Mouse (Mus musculus) thymus, adult 18-20 months (tissue): ENCODE results near the gene Ano6.
A peak's percentile ranks its signal among the peaks of the same experiment; 100 is the strongest.

Experiments used
- DNase-seq, 2 experiments: peaks; one replicate each; pipeline ENCODE4 v3.0.0; 2022; ENCODE audit warnings: mixed read lengths in 2 of 2

Gene Ano6

DNA sequence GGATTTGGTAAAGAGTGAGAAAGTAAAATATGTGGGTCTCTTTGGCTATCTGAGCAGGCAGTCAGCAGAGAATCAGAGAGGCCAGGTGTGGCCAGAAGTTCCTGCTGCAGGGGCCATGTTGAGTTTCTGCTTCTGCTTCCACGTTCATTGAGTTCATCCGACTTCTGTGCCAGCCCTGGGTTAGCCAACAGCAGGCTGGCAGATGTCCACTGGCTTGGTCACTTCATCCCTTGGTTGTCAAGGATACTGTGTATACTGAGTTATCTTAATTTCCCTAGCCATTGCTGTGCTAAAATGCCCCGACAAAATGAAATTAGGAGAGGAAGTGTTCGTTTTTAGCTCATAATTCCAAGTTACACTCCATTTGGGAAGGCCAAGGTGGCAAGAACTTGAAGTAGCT, 21.1 kb upstream of the Ano6 start:
- no peak for DNase-seq

DNA sequence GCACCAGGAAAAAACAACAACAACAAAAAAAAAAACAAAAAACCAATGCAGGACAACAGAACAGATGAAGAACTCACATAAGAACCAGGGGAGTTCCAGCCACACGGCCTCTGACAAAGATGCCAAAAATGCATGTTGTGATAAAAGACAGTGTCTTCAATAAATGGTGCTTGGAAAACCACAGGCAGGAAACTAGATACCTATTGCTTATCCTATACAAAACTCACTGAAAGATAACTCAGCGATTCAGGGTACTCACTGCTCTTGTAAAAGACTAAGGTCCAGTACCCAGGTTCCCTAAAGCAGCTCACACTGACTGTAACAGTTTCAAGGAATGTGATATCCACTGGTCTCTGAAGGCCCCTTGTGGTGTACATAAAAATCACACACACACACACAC, 20.3 kb upstream of the Ano6 start:
- DNase-seq = no peak

DNA sequence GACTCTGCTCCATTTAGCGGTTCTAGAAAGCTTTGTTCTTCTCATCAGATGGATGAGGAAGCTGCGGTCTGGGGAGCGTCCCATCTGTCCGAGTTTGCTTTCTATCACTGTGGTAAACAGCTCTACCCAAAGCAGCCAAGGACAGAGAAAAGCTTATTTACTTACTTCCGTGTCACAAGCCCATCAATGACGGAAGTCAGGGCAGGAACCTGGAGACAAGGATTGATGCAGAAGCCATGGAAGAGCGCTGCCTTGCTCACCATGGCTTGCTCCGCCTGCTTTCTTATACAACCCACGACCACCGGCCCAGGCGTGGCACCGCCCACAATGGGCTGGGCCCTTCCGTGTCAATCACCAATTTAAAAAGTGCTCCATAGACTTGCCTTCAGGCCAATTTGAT, 18.3 kb upstream of the Ano6 start:
- DNase-seq = no peak

DNA sequence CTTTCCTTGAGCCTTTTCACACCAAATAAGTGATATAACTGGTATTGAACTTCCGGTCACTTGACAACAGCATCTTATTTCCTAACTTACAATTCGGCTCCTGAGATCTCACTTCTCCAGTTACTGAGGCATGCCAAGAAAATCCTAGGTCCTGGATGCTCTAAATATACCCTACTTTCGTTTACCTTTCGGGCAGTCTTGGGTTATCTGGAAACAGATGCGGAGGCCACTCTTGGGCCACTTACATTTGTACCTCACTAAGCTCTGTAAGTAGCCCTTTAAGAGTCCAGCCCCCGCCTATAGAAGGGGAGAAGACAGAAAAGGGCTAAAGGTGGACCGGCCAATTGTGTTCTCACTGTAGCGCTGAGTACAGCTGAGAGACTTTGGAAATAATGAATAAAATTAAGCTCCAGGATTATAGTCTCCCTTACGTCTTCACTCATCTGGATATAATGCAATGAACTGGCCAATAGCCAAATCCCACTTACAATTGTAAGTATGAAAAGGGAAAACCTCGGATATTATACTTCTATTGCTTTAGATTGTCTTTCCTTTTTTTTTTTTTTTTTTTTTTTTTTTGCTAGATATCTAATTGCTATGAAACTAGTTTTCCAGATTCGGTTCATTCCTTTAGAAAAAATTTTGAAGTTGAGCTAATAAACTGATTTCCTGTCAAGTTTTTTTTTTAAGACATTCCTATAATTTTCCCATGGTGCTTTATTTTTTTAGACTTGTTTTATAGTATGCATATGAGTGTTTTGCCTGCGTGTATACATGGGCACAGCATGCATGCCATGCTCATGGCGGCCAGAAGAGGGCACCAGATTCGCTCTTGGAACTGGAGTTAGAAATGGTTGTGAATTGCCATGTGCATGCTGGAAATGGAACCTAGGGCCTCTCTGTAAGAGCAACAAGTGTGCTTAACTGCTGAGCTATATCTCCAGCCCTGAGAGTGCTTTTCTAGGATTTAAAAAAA, 17.5 kb upstream of the Ano6 start:
- peak; percentile 64 to 67 for DNase-seq

DNA sequence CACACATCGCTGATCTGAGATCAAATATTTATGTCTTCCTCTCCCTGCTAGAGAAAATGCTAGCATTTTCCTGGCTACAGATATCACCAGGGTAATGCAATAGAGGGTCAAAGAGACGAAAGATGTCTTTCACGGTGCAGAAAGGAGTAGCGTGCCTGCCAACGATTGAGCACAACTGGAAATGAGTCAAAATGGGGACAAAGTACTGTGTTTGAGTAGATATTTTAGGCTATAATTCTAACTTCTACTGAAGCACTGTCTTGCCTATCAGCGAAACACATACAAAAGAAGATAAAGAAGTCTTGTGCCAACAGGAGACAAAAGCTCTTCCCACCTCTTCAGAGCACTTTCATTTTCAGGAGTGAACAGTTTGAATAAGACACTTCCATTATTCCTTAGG, 16.4 kb upstream of the Ano6 start:
- DNase-seq = no peak

DNA sequence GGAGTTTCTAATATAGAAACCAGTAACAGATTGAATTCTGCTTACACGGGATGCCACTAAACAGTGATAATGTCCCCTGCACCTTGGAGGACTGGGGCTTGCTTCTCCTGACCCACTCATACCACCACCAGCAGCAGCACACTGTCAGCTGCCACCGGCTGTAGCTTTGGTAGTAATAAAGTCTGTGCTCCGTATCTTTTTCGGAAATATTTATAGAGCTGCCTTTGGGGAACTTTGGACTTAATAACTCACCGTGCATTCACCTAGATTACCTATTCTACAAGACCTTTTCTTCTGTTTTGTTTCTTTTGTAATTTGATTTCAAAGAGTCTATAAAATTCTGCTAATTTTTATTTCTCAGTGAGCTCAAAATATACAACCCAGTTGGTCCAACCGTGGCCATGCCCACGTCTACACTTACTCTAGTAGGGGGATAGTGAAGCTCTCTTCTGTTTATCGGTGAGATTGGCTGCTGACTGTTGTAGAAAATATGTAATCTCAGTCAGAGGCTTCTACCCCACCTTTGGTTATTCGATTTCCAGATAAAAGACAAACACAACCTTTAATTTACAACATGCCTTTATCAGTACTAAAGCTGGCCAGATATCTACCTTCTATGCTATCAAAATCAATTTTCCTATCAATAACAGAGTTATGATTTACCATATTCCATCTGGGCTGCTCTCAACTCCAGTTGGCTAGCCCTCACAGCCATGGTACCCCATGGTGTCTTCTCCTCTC, 15.8 kb upstream of the Ano6 start:
- no peak for DNase-seq

DNA sequence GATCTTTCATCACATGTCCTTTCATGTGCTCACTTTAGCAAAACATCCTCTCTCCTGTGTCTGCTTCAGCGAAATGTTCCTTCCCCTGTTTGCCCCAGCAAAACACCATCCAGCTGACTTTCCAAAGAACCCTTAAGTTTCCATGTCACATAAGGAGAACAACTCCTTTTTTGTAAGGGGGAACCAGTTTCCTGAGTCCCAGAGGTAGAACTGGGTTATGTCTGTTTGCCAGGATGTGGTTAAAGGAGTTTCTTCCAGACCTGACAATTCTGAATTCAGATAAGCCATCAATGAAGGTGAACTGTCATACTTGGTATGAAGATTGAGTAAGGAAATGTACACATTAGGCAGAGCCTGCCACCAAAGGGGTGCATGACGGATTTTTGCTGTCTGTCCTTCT, 12.9 kb upstream of the Ano6 start:
- DNase-seq = no peak

DNA sequence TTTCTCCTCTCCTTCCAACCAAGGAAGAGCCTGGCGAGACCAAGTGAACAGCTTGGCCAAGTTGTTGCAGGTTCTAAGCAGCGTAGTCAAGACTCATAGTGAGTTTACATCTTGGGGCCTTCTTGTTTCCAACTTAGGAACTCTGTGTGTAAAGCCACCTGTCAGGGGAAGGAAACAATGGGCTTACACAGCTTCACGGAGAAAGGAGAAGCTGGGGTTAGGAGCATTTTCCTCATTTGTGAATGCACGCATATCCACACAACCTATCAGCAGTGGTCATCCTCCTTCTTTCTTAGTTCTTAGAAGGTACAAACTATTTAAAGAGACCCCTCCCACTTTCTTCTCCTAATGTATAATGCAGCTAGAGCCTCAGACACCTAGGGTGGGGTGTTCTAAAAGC, 11.9 kb upstream of the Ano6 start:
- DNase-seq = no peak

DNA sequence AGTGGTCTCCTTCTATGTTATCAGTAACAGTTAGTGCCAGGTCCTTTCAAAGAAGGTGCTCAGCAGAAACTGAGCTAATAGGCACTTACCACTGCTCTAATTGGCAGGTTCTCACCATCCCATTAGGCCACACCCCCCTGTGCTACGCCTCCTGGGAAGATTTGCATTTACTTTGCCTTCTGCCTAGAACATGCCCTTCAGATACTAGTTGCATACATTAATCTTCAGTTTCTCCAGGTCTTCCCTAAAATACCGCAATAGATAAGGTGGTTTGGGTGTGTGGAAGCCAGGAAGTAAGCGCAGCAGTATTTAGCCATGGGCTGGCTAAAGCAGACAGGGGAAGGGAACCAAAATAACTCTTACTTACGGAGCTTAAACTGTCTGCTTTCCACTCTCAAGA, 4.0 kb upstream of the Ano6 start:
- no peak for DNase-seq

DNA sequence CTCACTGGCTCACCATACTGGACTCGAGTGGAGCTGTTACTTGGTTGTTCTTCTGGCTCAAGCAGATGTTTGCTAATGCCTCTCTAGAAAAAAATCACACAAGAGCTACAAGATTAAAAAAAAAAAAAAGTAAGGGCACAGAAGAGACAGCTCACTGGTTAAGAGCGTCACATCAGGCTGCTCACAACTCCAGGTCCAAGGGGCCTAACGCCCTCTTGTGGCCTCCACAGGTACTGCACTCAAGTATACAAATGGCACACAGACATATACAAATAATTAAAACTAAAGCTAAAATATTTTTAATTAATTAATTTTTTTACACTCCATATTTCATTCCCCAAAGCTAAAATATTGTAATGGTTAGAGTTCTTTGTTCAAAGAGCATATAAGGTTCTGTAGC, 3.1 kb upstream of the Ano6 start:
- no peak for DNase-seq

DNA sequence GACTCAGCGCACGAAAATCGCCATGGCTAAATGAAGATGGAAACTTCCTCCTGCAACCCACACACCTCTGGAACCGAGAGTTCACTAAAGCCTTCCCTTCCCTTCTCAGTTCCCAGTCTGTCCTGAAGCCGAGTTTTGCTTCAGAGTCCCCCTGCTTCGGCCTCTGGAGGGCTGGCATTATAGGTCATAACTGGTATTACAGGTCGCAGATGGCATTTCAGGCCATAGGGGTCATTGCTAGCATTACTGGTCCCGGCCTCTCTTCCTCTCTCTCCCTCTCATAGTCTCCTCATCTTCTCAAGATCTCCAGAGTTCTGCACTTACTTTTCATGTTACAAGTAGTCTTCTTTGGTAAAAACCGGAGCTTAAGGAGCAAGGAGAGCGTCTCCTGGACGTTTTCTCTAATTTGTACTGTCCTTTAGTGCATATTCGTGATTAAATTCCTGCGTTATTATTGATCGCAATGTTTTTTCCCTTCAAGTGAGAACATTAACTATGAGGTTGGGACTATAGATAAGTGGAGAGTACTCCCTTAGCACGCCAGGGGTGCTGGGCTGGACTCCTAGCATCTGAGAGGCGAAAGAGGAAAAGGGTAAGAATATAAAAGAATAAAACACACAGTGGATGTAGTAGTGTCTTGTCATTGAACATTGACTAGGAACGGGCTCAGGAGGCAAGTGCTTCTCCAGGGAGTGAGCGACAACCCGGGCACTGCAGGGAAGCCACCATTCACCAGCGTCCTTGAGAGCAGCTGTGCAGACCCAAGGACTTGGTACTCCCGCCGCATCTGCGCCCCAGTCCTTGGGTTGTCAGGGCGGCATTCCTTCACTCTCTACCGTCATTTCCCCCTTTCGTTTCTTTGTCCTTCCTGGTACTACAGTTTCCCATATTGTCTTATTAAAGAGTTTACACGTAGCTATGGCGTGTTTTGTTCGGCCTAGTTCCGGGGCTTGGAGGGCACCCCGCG, 798 bp upstream of the Ano6 start:
- no peak for DNase-seq

DNA sequence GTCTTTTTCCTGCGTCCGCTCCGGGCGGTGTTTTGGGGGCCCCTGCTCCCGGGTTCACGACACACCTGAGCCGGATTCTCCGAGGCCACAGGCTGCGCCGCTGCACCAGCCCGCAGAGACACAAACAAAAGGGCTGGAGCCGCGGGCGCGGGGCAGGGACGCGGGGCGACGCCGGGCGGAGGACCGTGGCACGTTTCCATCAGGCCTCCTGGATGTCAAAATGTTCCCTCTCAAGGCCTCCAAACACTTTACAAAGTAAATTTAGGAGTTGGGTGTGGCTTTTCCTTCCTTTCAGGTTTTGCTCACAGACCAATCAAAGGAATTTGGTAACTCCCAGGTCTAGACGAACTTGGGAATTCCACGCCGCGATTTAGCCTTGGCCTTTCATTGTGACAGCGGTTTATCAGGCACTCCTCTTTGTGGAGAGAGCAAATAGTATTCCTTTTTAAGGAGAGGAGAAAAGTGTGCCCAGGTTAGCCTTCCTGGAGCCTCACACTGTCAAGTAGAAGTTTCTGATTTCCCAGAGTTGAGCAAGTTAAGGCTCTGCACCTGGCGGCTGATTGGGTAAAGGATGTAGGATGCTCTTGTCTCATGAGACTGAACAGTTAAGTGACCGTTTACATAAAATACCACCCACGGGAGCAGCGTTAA, 623 bp downstream of the Ano6 start:
- no peak for DNase-seq

DNA sequence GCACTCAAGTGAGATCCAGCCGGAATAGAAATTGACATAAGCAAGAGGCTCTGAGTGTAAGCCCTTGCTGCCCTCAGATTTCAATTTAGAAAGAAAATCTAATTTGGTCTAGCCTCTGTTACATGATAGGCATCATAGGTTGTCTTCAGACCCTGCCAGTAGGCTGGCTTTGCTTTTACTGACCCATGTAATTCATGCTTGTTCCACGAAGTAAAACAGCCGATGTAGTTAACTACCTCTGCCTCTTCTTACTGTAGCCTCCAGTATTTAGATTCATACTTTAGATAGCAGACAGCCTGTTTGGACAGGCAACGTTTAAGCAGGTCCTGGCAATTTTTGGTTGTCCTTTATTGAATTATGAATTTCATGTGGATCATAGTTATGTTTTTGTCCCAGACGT, 1.2 kb downstream of the Ano6 start:
- no peak for DNase-seq

DNA sequence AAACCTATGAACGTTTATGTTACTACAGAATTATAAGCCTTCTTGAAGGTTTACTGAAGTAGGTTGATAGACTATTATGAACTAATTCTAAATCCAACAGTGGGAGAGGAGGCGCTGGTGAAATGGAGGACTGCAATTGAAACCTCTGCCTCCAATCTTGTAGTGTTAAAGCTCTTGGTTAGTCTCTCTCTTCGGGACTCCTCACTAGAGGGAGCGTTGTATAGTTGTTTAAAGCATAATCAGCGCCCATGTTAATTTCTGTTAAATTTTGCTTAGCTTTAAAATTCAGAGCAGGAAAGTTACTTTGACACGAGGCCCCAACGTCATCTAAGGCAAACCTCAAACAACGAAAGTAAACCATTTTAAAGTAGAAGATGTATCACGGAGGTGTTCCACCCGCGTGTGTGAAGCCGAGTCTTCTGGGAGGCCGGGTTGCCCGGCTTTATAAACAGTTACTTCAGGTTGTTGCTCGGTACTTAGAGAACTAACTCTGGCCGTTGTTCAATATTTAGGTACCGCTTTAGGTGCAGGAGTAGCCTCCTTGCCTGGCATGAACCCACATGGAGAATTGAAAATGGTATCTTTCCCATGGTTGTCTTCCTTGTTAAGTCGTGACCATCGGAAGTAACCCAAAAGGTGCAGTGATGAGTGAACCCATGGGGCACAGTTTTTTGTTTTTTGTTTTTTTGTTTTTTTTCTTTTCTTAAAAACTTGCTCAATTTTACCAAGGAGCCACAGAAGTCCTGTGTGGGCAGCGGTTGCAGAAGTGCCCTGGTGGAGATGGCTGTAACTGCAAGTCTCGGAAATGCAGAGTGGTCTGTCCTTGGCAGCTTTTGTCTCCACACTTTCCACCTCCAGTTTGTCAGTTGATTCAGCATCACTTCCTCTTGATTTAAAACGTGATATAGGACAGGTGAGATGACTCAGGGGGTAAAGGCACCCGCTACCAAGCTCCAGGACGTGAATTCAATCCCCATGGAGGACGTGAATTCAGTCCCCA, 1.9 kb downstream of the Ano6 start:
- DNase-seq = no peak

DNA sequence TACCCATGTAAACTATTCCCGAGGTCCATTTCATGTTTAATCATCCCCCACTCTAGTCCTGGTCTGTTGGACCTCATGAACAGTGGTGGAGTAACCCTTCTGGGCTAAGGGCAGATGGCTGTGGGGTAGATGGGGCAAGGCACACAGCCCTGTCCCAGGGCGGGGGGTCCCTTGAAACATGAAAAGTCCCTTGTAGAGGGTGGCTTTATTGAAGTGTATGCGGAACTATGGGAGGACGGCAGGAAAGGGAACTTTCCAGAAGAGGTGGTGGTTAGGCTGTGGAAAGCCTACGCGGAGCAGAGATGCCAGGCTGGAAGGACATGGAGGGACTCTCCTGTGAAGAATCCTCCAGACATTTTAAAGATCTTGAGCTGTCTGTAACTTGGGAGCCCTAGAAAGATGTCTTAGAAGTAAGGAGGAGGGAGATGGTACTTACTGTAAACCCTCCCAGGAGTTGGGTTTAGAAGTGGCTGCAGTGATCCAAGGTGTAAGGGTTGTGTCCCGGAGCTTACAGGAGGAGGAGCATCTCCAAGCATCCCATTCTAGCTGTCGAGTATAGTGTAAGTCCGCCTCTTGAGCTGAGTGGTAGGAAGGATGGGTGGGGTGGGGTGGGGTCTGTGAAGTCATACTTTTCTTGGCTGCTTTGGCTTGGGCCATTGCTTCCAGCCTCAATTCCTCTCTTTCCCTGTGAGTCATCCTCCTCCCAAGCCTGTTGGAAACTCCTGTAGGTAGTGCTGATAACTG, 3.3 kb downstream of the Ano6 start:
- no peak for DNase-seq

DNA sequence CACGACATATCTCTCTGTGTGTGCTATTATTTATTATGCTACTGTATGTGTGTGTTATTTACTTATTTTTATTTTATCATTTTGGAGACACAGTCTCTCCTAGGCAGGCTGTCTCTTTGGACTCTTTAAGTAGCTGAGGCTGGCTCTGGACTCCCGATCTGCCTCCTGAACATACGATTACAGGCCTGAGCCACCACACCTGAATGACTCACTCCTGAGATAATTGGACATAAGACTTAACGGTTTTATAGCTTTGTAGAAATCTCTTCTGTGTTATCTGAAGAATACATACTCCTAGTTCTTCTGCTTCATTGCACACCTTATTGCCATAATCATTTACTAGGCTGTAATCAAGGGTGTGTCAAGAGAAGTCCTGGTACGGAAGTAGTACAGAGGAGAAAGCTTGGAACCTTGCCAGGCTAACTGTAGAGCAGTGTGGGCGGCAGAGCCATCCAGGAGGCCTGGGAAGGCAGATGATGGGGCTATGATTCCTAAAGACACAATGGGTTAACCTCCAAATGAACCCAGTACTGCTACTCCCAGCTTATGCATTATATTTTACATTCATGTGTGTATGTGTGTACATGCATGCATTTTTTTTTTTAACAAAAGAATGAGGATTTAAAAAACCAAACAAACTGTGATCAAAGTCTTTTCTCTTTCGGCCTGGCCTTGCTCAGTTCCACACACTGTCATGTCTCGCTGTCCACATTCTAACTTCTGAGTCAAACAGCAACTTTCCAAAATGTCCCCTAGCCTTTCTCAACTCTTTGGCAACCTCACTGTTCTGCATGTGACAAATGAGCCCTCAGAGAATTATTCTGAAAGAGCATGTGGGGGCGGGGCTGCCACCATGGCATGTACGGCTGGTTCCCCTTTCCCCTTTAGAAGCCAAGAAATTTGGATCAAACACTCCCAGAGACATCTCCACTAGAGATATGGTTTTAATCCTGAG, 4.2 kb downstream of the Ano6 start:
- no peak for DNase-seq

DNA sequence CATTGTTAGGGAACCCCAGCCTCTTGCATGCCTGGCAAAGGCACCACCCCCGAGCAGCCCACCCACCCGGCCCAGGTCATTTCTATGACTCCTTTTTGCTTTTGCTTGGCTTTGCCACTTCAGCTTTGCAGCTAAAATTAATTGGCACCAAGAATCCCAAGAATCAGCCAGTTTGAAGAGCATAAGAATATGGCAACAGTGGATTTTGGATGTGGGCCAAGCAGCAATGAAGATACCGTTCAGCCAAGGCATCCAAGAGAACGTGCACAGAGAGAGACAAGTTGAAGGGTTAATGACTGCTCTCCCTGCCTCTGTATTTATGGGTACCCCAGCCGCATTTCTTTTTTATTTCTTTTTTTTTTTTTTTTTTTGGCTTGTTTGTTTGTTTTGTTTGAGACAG, 5.4 kb downstream of the Ano6 start:
- DNase-seq = no peak

DNA sequence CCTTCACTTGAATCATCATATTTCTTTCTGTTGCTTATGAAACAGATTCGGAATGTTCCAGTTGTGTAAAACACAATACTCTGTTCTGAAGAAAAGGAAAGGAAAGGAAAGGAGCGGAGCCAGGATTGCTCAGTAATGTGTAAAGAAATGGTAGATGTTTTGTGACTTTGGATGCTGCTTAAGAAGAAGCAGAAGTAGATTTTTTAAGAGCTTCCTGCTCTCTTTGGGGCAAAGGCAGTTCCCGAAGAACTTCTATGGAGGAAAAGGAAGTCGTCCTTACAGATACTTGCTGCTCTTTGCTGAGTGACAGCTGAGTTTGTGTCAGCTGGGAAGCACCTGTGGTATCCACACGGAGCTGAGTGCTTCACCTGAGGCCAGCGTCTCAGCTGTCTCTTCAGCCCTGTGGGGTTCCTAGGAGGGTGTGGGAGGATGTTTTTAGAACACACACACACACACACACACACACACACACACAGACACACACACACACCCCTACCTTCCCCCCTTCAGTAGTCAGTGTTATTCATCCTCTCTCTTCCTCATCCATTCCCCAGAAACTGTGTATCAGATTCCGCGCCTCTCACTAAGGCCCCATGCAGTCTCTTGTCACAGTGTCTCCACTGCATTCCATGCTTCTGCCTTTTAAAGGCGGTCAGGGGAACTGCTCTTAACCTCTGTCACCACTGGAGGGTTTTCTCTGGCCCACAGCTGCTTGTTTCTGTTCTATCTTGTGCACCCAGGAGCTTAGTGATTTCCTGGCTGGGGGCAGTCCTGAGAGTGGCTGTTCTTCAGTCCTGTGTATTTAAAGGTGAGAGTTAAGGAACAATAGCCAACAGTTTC, 6.7 kb downstream of the Ano6 start:
- no peak for DNase-seq
